Mouse (Mus musculus) megakaryocyte progenitor cell, adult 5-6 weeks (primary cell): ENCODE data around the gene Inpp5d. TPM values are rescaled to one million over a fixed set of nuclear protein-coding genes. Genes with fewer than 3 reads are reported as not detected.
"Not testable (repeated sequence)": the region's sequence is repeated elsewhere in the genome, so short reads cannot be mapped to it uniquely, and the experiment has no call there.

Experiments
- ATAC-seq: replicated peaks from 2 replicates; pipeline ENCODE4 v1.8.0; 2016; ENCODE audit warnings: mild to moderate bottlenecking, moderate TSS enrichment, inconsistent platforms; ENCODE audit not compliant: poor library complexity
- total RNA-seq, 2 experiments: library from RNA; stranded (forward) in 1 of 2; stranded (reverse) in 1 of 2; fragments of 157-497, 149-512 nt in 1 of 2; fragments of 200-1000 nt in 1 of 2; gene quantifications; 2 replicates each; pipeline versions ENCODE4 v1.2.3 to v1.2.4; 2015 to 2017

Gene Inpp5d
- total RNA-seq, 2 experiments from 2014 or later: 66.3 to 67.8 TPM

- ATAC-seq: no peak
Observed at GRCm38 (mm10) chr1:87651436-87651835, 31.3 kb downstream of the Inpp5d start.

GRCm38 (mm10) chr1:87655101-87655500 lies 35.0 kb downstream of the Inpp5d start:
- ATAC-seq: no peak

DNA sequence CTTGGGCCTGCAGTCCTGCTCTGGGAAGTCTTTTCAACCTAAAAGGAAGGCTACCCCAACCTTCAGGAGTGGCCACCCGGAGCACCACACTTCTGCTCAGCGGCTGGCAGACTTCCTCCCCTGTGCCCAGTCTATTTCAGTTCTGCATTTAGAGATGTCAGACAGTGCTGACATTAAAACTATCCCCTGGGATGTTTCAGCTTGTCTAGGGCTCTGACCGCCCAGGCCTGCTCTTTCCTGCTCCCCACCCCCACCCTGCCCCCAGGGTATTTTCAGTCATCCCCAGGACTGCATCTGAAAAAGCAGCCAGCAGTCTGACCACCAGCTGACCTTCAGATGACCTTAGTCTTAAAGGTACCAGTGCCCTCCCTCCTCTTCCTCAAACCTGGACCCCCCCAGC lies 38.0 kb downstream of the Inpp5d start:
- peak; percentile 35 for ATAC-seq

- no peak for ATAC-seq
Observed at GRCm38 (mm10) chr1:87658485-87658884, 38.4 kb downstream of the Inpp5d start.

- peak; percentile 87 for ATAC-seq
Observed at GRCm38 (mm10) chr1:87658937-87659617, 39.0 kb downstream of the Inpp5d start.

DNA sequence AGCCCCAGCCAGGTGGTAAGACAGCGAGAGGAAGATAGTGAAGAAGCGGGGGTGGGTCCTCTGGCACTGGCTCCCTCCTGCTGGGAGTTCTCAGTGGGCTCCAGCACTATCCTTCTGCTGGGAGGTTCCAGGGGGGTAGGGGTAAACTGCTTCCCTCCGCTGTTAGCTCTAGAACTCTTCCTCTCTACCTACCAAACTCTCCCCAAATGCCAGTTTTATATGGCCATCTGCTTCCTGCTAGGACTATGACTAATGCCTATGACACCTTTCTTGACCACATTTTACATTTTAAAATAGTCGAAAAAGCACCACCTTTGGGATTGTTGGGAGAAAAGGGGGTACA lies 39.5 kb downstream of the Inpp5d start:
- no peak for ATAC-seq

GRCm38 (mm10) chr1:87660740-87661139 lies 40.6 kb downstream of the Inpp5d start:
- ATAC-seq: no peak

GRCm38 (mm10) chr1:87663992-87664391 lies 43.9 kb downstream of the Inpp5d start:
- ATAC-seq: no peak

DNA sequence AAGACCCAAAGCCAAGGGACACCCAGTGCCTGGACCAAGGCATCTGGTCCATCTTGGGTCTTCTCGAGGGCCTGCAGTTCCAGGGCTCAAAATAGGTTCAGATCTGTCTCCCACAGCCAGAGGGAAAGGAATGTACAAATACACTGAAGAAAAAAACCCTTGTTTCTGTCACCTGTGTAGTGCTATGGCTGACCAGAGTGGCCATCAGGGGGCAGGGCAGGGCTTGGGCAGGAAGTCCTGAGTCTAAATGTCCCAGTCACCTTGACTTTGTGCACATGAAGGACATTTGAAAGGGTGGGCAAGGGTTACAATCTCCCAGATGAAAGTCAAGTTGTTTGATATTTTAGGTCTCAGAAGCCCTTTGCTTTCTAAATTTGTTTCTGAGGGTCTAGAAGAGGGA lies 46.9 kb downstream of the Inpp5d start:
- ATAC-seq: no peak

- ATAC-seq: no peak
Observed at GRCm38 (mm10) chr1:87668300-87668699, 48.2 kb downstream of the Inpp5d start.

GRCm38 (mm10) chr1:87671483-87671882 lies 51.4 kb downstream of the Inpp5d start:
- ATAC-seq: no peak

GRCm38 (mm10) chr1:87673822-87674604 lies 53.9 kb downstream of the Inpp5d start:
- ATAC-seq: no peak

GRCm38 (mm10) chr1:87676006-87676405 lies 55.9 kb downstream of the Inpp5d start:
- no peak for ATAC-seq

- no peak for ATAC-seq
Observed at GRCm38 (mm10) chr1:87679089-87679488, 59.0 kb downstream of the Inpp5d start.

GRCm38 (mm10) chr1:87680950-87681349 lies 60.8 kb downstream of the Inpp5d start:
- ATAC-seq: no peak

GRCm38 (mm10) chr1:87682473-87682872 lies 62.4 kb downstream of the Inpp5d start:
- not testable (repeated sequence) for ATAC-seq

- ATAC-seq: no peak
Observed at GRCm38 (mm10) chr1:87684071-87684470, 64.0 kb downstream of the Inpp5d start.

DNA sequence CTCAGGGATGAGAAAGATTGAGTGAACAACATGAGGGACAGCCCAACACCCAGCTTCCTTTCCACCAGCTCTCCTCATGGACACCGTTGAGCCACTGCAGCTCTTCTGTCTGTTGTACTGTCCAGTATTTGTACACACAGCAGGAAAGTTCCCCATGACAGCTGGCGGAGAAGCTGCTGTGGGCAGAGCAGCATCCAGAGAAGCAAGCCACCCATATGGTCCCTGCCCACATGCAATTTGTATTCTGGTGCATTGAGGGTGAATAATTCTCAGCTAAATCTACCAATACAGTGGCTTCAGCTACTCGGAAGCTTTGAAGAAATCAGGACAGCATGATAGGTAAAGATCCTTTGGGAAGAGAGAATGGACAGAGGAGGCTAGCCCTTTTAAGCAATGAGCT lies 64.7 kb downstream of the Inpp5d start:
- ATAC-seq: no peak

GRCm38 (mm10) chr1:87686351-87686750 lies 66.2 kb downstream of the Inpp5d start:
- no peak for ATAC-seq

GRCm38 (mm10) chr1:87687009-87687408 lies 66.9 kb downstream of the Inpp5d start:
- no peak for ATAC-seq

- ATAC-seq: no peak
Observed at GRCm38 (mm10) chr1:87689661-87690341, 69.7 kb downstream of the Inpp5d start.

DNA sequence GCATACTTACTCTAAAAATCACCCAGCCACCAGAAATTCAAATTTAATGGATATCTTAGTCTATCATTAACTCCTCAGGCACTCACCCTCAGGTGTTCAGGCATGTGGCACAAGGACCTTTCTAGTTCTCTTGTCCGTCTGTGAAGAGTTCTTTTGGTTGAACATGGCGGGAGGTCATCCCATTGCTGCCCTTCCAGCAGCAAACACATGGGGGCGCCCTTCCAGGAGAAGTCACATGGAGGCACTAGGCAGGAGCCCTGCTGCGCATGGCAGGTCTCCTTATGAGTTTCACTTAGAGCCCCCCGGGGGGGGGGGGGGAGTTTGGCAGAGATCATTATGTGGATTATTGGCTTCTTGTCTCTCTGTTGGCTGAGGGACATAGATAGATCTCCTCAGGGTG lies 76.2 kb downstream of the Inpp5d start:
- ATAC-seq: peak; percentile 46; the same call in 1 of the 2 replicates
